Mouse (Mus musculus): Measurements from ENCODE around the gene Mapk7.

- no peak for TF ChIP-seq CTCF (IDR thresholded peaks at IDR 0.05; ENCODE audit: low read depth, low read length)
- no peak for TF ChIP-seq POLR2A (IDR thresholded peaks at IDR 0.05; ENCODE audit: extremely low read depth, insufficient read depth, low read length)
These were observed 9.7 kb upstream of the Mapk7 start for GRCm38 (mm10) chr11:61503933-61504332.

All from liver, adult 2 months (tissue).